Comparison of ENCODE assay signal across 12 mouse cellular contexts in genomic region chr6:13248317-13248969, GRCm38 (mm10). TPM values are rescaled to one million over a fixed set of nuclear protein-coding genes. Genes with fewer than 3 reads are reported as not detected.
A peak's percentile ranks its signal among the peaks of the same experiment; 100 is the strongest.
DNase-seq lines count a peak whose midpoint lies in the region; ATAC-seq and TF ChIP-seq lines count a peak whose summit lies in the region.
"Had no signal": no experiment of that assay in that cellular context is flagged by ENCODE, and none has a peak within 500 bp of the region (broad histone marks: within the 10 kb centered on the region; RNA-seq: fewer than 3 reads in every experiment).

No protein-coding gene starts in this region.

- H3K36me3 ChIP-seq in embryonic facial prominence, embryonic 11.5 days (replicated peaks; ENCODE audit: control insufficient read depth, insufficient read depth, low read depth, low read length): no peaks in the 10 kb centered on the region
- no peaks in the 10 kb centered on the region for H3K36me3 ChIP-seq in embryonic facial prominence, embryonic 10.5 days (replicated peaks)
- no peaks in the 10 kb centered on the region for H3K36me3 ChIP-seq in lung, postnatal 0 days (ENCODE audit: insufficient read depth, low read length)
- no peaks in the 10 kb centered on the region for H3K36me3 ChIP-seq in midbrain, postnatal 0 days (ENCODE audit: insufficient read depth, low read length)

- ATAC-seq in embryonic facial prominence, embryonic 11.5 days (replicated peaks; ENCODE audit: insufficient number of reproducible peaks, low FRiP score, low TSS enrichment, low read depth): no peak
- no peak for ATAC-seq in lung, postnatal 0 days
- ATAC-seq in midbrain, postnatal 0 days (ENCODE audit: low FRiP score): no peak

- peak; percentile 72 for TF ChIP-seq CTCF in lung, postnatal 0 days (IDR thresholded peaks at IDR 0.05)
- no peak for TF ChIP-seq CTCF in lung, adult 2 months (IDR thresholded peaks at IDR 0.05; ENCODE audit: insufficient read depth, low read length)
- peak; percentile 73 for TF ChIP-seq CTCF in midbrain, postnatal 0 days (IDR thresholded peaks at IDR 0.05)

- TF ChIP-seq POLR2A in lung, adult 2 months (IDR thresholded peaks at IDR 0.05; ENCODE audit: borderline replicate concordance, extremely low read depth, low read depth, low read length): no peak

- H3K9ac ChIP-seq in embryonic facial prominence, embryonic 11.5 days (replicated peaks; ENCODE audit: low read length): no peak overlapping the region
- H3K9ac ChIP-seq in lung, postnatal 0 days (replicated peaks; ENCODE audit: low read depth): no peak overlapping the region
- no peak overlapping the region for H3K9ac ChIP-seq in midbrain, postnatal 0 days (replicated peaks; ENCODE audit: low read length, poor library complexity, severe bottlenecking)

- 75% methylated on average over 4 of the region's 4 CpGs for WGBS in embryonic facial prominence, embryonic 11.5 days
- 73% methylated on average over 4 of the region's 4 CpGs for WGBS in embryonic facial prominence, embryonic 10.5 days
- WGBS in lung, postnatal 0 days: 55% methylated on average over 4 of the region's 4 CpGs
- 63% methylated on average over 4 of the region's 4 CpGs for WGBS in lung, adult 2 months
- 66% methylated on average over 4 of the region's 4 CpGs for WGBS in midbrain, postnatal 0 days

- no peak overlapping the region for H3K4me2 ChIP-seq in embryonic facial prominence, embryonic 11.5 days (ENCODE audit: low read depth, low read length)
- no peak overlapping the region for H3K4me2 ChIP-seq in lung, postnatal 0 days (replicated peaks; ENCODE audit: low read depth, low read length)
- H3K4me2 ChIP-seq in midbrain, postnatal 0 days (ENCODE audit: low read depth, low read length, poor library complexity, severe bottlenecking): no peak overlapping the region

- no peaks in the 10 kb centered on the region for H3K9me3 ChIP-seq in embryonic facial prominence, embryonic 11.5 days (replicated peaks; ENCODE audit: control insufficient read depth, low read length)
- H3K9me3 ChIP-seq in embryonic facial prominence, embryonic 10.5 days: no peaks in the 10 kb centered on the region
- H3K9me3 ChIP-seq in lung, postnatal 0 days (ENCODE audit: low read length): no peaks in the 10 kb centered on the region
- H3K9me3 ChIP-seq in midbrain, postnatal 0 days (ENCODE audit: low read length): no peaks in the 10 kb centered on the region
- H3K9me3 ChIP-seq: megakaryocyte, embryonic 14.5 days had no signal

- no peak overlapping the region for H3K27ac ChIP-seq in embryonic facial prominence, embryonic 11.5 days (replicated peaks; ENCODE audit: low read depth, low read length)
- H3K27ac ChIP-seq in embryonic facial prominence, embryonic 10.5 days (replicated peaks): no peak overlapping the region
- H3K27ac ChIP-seq in lung, postnatal 0 days (ENCODE audit: low read length): no peak overlapping the region
- no peak overlapping the region for H3K27ac ChIP-seq in midbrain, postnatal 0 days (ENCODE audit: low read depth, low read length)

- no peaks in the 10 kb centered on the region for H3K4me1 ChIP-seq in embryonic facial prominence, embryonic 11.5 days (ENCODE audit: control insufficient read depth, insufficient read depth, low read length)
- no peaks in the 10 kb centered on the region for H3K4me1 ChIP-seq in embryonic facial prominence, embryonic 10.5 days
- H3K4me1 ChIP-seq in lung, postnatal 0 days (ENCODE audit: insufficient read depth, low read depth, low read length): no peaks in the 10 kb centered on the region
- H3K4me1 ChIP-seq in lung, adult 2 months (ENCODE audit: control insufficient read depth, insufficient read depth, low read length): peaks cover 3% of the 10 kb centered on the region; the same call in 1 of the 2 replicates
- no peaks in the 10 kb centered on the region for H3K4me1 ChIP-seq in midbrain, postnatal 0 days (ENCODE audit: insufficient read depth, low read length)
- H3K4me1 ChIP-seq: megakaryocyte, embryonic 14.5 days had no signal

- TF ChIP-seq EP300 in lung, postnatal 0 days (IDR thresholded peaks at IDR 0.05): no peak

- peak; percentile 52 for DNase-seq in embryonic facial prominence, embryonic 11.5 days (ENCODE audit: low spot score)
- no peak for DNase-seq in embryonic facial prominence, embryonic 10.5 days (ENCODE audit: low spot score)
- peak; percentile 63 for DNase-seq in lung, postnatal 0 days (ENCODE audit: low spot score)
- no peak for DNase-seq in lung, adult 2 months
- DNase-seq in embryo, embryonic 10 days (ENCODE audit: low spot score): peak; percentile 52
- peak; percentile 31 for DNase-seq in midbrain, postnatal 0 days (ENCODE audit: low spot score)
- no peak for DNase-seq in cerebellum, adult 8-10 months
- no peak for DNase-seq in Muller cell, postnatal 12 days (ENCODE audit: inconsistent ontology term)
- DNase-seq: B cell, adult 2 months had no signal

- H3K27me3 ChIP-seq in embryonic facial prominence, embryonic 11.5 days (ENCODE audit: control insufficient read depth, insufficient read depth, low read length): no peaks in the 10 kb centered on the region
- no peaks in the 10 kb centered on the region for H3K27me3 ChIP-seq in embryonic facial prominence, embryonic 10.5 days (replicated peaks; ENCODE audit: low read depth, poor library complexity, severe bottlenecking)
- no peaks in the 10 kb centered on the region for H3K27me3 ChIP-seq in lung, postnatal 0 days (replicated peaks; ENCODE audit: insufficient read depth, low read length)
- H3K27me3 ChIP-seq in midbrain, postnatal 0 days (ENCODE audit: insufficient read depth, low read length): no peaks in the 10 kb centered on the region
- H3K27me3 ChIP-seq: megakaryocyte, embryonic 14.5 days had no signal

- H3K4me3 ChIP-seq in embryonic facial prominence, embryonic 11.5 days (ENCODE audit: low read depth, low read length): no peak overlapping the region
- H3K4me3 ChIP-seq in embryonic facial prominence, embryonic 10.5 days: no peak overlapping the region
- H3K4me3 ChIP-seq in lung, postnatal 0 days (ENCODE audit: low read depth, low read length): no peak overlapping the region
- no peak overlapping the region for H3K4me3 ChIP-seq in lung, adult 2 months (replicated peaks; ENCODE audit: extremely low read depth, low read depth, low read length)
- H3K4me3 ChIP-seq in midbrain, postnatal 0 days (ENCODE audit: low read depth, low read length): no peak overlapping the region
- H3K4me3 ChIP-seq: megakaryocyte, embryonic 14.5 days had no signal

RNA-seq across cellular contexts. Expression of gene Vwde, which starts 23.7 kb away (rescaled TPM):
- 0.14 and 0.35 TPM in 2 replicates for polyA plus RNA-seq in embryonic facial prominence, embryonic 11.5 days (2014; fragmentation: Nextera tagmentation; extraction: Ambion mirVana)
- 0.04 TPM in 1 of 2 replicates, not detected in the other for polyA plus RNA-seq in embryonic facial prominence, embryonic 10.5 days (2016; fragmentation: Nextera tagmentation; extraction: Ambion mirVana)
- polyA plus RNA-seq in lung, postnatal 0 days (2015; fragmentation: Nextera tagmentation; extraction: Ambion mirVana): not detected in 2 replicates
- not detected in 2 replicates for polyA plus RNA-seq in lung, adult 2 months (2012; rRNA removed)
- total RNA-seq in midbrain, postnatal 0 days (2014; rRNA removed): 0.09 and 0.38 TPM in 2 replicates
- 0.06 and 0.23 TPM in 2 replicates for polyA plus RNA-seq in midbrain, postnatal 0 days (2015; fragmentation: Nextera tagmentation; extraction: Ambion mirVana)
- total RNA-seq: gastrocnemius, adult 18-20 months; layer of hippocampus, adult 18-20 months had no signal

Comparison
In these comparisons a context has a peak if more than half of its experiments do, and no peak if none do; other contexts are left out.
1. DNase-seq: peak in embryonic facial prominence, embryonic 11.5 days (single experiment), lung, postnatal 0 days (single experiment), embryo, embryonic 10 days (single experiment) and midbrain, postnatal 0 days (single experiment); none in embryonic facial prominence, embryonic 10.5 days (single experiment), lung, adult 2 months (single experiment), cerebellum, adult 8-10 months (single experiment) and Muller cell, postnatal 12 days (single experiment).